Mouse (Mus musculus): ENCODE measurements at regions not wholly inside any gene's neighbourhood (a gene's known extent, or its start where the extent isn't known, plus 50 kb on each side); places are given as distances from the start of the nearest gene placed in this dataset.

DNA sequence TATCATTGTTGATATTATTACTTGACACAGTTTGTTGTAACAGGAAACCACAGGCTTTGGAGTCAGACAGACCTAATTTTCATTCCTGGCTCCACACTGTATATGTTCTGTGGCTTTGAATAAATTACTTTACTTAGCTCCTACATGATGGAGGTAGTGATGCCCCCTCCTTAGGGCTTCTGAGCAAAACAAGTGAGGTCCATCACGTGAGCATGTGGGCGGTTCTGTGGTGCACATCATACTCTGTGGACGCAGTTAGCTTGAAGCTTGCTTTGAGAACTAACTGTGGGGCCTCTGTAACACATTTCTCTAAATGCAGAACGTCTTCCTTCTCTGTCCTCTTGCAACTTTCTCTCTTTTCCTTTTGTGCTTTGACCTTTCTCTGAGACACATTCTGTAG, 251.4 kb downstream of the Ccdc91 start:
- Histone ChIP-seq H3K4me3 (replicated peaks in 1 of 3; ENCODE audit: low read depth in 2 of 3, low read length in 2 of 3, poor library complexity in 1 of 3) (no peak overlapping the region), H3K79me2 (replicated peaks; ENCODE audit: control insufficient read depth, extremely low read depth, insufficient read depth, poor library complexity, severe bottlenecking) (no peaks in the 10 kb centered on the region), H3K9me3 (replicated peaks; ENCODE audit: low read length) (no peaks in the 10 kb centered on the region), H3K4me2 (ENCODE audit: insufficient read depth, low read depth, poor library complexity, severe bottlenecking) (no peak overlapping the region), H3K9ac (ENCODE audit: insufficient read depth, low read depth) (no peak overlapping the region), H3K4me1 (ENCODE audit: control insufficient read depth in 1 of 2, insufficient read depth in 2 of 2) (peaks cover 0 to 3% of the 10 kb centered on the region in 2 experiments; a peak in 1 of 4 replicates), H3K27me3 (replicated peaks) (no peaks in the 10 kb centered on the region), H3K36me3 (replicated peaks in 1 of 2; ENCODE audit: control insufficient read depth in 1 of 2, insufficient read depth in 1 of 2, low read length in 1 of 2) (no peaks in the 10 kb centered on the region), H3K27ac (ENCODE audit: insufficient read depth, low read depth) (no peak overlapping the region)
- in situ Hi-C loops (cut with MboI; ENCODE audit: low pct_ligation_motif_present, low pct_unique_long_range_greater_than_20kb, low sequenced_read_pairs) = no loop called here
- no peak for TF ChIP-seq EP300 (IDR thresholded peaks at IDR 0.05; ENCODE audit: low read length)
- no peak for TF ChIP-seq MEF2A (IDR thresholded peaks at IDR 0.05; ENCODE audit: borderline replicate concordance, low read depth, low read length)
- no peak for TF ChIP-seq MAX (IDR thresholded peaks at IDR 0.05; ENCODE audit: low read length)
- TF ChIP-seq ZKSCAN1 (IDR thresholded peaks at IDR 0.05; ENCODE audit: borderline replicate concordance, low read depth, low read length) = no peak
- no peak for TF ChIP-seq POLR2A (IDR thresholded peaks at IDR 0.05; ENCODE audit: low read depth, low read length)
- dilution Hi-C loops (cut with MboI; ENCODE audit: extremely low pct_ligation_motif_present, extremely low pct_unique_long_range_greater_than_20kb, low sequenced_read_pairs) = no loop called here
- no peak for DNase-seq (ENCODE audit: extremely low read depth)

DNA sequence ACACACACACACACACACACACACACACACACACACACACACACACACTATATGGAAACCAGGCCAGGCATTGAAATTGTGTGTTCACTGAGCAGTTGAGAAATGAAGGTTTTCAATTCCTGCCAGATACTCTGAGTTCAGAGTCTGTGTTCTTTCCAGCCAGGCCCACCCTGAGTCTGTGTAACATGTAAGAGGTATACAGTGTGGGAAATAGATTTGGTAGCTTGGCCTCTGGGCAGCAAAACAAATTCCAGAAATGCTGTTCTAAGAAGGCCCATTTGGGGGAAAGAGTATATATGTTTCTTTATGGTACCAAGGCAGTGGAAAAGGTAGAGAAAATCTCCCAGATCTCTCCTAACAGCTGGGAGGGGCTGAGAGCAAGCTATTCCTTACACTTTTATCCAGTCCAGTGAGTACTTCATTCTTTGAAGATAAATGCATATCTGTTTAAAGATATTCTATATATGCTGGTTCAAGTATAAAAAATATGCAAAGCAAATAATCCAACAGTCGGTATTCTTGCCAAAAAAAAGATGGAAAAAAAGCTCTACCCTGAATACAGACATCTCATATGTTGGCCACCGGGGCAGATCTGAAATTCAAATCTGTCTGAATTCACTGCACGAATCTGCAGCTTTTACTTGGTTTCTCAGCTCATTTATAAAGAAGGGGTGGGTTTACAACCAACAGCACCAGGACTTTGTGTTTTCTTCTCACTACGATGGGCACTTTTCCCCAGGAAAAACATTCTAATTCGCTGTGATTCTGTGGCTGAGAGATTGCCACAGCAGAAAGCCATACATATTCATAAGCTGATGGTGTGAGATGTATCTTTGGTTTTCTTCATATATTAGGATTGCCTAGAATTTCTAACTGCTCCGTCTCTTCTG, 252.3 kb downstream of the Ccdc91 start:
- Histone ChIP-seq H3K79me2 (replicated peaks; ENCODE audit: control insufficient read depth, extremely low read depth, insufficient read depth, poor library complexity, severe bottlenecking) (no peaks in the 10 kb centered on the region), H3K9ac (ENCODE audit: insufficient read depth, low read depth) (no peak overlapping the region), H3K27ac (ENCODE audit: insufficient read depth, low read depth) (no peak overlapping the region), H3K4me3 (replicated peaks in 1 of 3; ENCODE audit: low read depth in 2 of 3, low read length in 2 of 3, poor library complexity in 1 of 3) (no peak overlapping the region), H3K4me2 (ENCODE audit: insufficient read depth, low read depth, poor library complexity, severe bottlenecking) (no peak overlapping the region; the same call in 1 of the 2 replicates), H3K27me3 (replicated peaks) (no peaks in the 10 kb centered on the region), H3K9me3 (replicated peaks; ENCODE audit: low read length) (no peaks in the 10 kb centered on the region), H3K4me1 (ENCODE audit: control insufficient read depth in 1 of 2, insufficient read depth in 2 of 2) (peaks cover 0 to 3% of the 10 kb centered on the region in 2 experiments; a peak in 1 of 4 replicates), H3K36me3 (replicated peaks in 1 of 2; ENCODE audit: control insufficient read depth in 1 of 2, insufficient read depth in 1 of 2, low read length in 1 of 2) (no peaks in the 10 kb centered on the region)
- no peak for DNase-seq (ENCODE audit: extremely low read depth)
- in situ Hi-C loops (cut with MboI; ENCODE audit: low pct_ligation_motif_present, low pct_unique_long_range_greater_than_20kb, low sequenced_read_pairs) (no loop called here), dilution Hi-C loops (cut with MboI; ENCODE audit: extremely low pct_ligation_motif_present, extremely low pct_unique_long_range_greater_than_20kb, low sequenced_read_pairs) (no loop called here)
- TF ChIP-seq CTCF (conservative IDR thresholded peaks at IDR 0.05 in 1 of 2, IDR thresholded peaks at IDR 0.05 in 1 of 2; ENCODE audit: low read depth in 2 of 2, low read length in 2 of 2) (no peak), MAZ (IDR thresholded peaks at IDR 0.05; ENCODE audit: low read depth, low read length) (no peak), MXI1 (IDR thresholded peaks at IDR 0.05; ENCODE audit: low read depth, low read length) (no peak), NRF1 (IDR thresholded peaks at IDR 0.05; ENCODE audit: low read depth, low read length) (no peak)

DNA sequence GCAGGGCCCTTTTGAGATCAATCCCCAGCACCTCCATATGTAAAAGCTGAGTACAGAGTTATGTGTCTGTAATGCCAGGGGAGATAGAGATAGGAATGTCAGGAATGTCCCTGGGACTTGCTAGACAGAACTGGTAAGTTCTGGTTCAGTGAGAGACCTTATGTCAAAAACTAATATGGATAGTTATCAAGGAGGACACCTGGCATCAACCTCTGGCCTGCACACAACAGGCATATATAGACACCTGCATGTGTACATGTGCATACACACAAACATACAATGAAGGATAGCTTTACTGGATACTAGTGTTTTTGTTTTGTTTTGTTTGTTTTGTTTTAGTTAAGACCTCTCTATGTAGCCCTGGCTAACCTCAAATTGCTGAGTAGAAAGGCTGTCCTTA, 254.1 kb downstream of the Ccdc91 start:
- DNase-seq (ENCODE audit: extremely low read depth) = no peak
- H3K4me1 ChIP-seq (ENCODE audit: control insufficient read depth in 1 of 2, insufficient read depth in 2 of 2) = peaks cover 0 to 3% of the 10 kb centered on the region in 2 experiments; a peak in 1 of 4 replicates
- H3K27ac ChIP-seq (ENCODE audit: insufficient read depth, low read depth) = no peak overlapping the region
- no peaks in the 10 kb centered on the region for H3K79me2 ChIP-seq (replicated peaks; ENCODE audit: control insufficient read depth, extremely low read depth, insufficient read depth, poor library complexity, severe bottlenecking)
- TF ChIP-seq MAFK (IDR thresholded peaks at IDR 0.05; ENCODE audit: insufficient replicate concordance, low read length) (no peak), PAX5 (IDR thresholded peaks at IDR 0.05; ENCODE audit: low read length) (no peak), ZC3H11A (IDR thresholded peaks at IDR 0.05; ENCODE audit: low read depth, low read length) (no peak), POLR2AphosphoS2 (IDR thresholded peaks at IDR 0.05; ENCODE audit: low read depth, low read length) (no peak), E2F4 (IDR thresholded peaks at IDR 0.05; ENCODE audit: insufficient replicate concordance, low read depth, low read length) (no peak), NELFE (IDR thresholded peaks at IDR 0.05; ENCODE audit: low read depth, low read length) (no peak), HCFC1 (IDR thresholded peaks at IDR 0.05; ENCODE audit: low read depth, low read length) (no peak), RAD21 (IDR thresholded peaks at IDR 0.05; ENCODE audit: low read depth, low read length) (no peak), KAT2A (IDR thresholded peaks at IDR 0.05; ENCODE audit: insufficient replicate concordance, low read length) (no peak), MAX (IDR thresholded peaks at IDR 0.05; ENCODE audit: low read length) (no peak), ZNF384 (IDR thresholded peaks at IDR 0.05; ENCODE audit: low read depth, low read length) (no peak), MXI1 (IDR thresholded peaks at IDR 0.05; ENCODE audit: low read depth, low read length) (no peak)
- H3K4me2 ChIP-seq (ENCODE audit: insufficient read depth, low read depth, poor library complexity, severe bottlenecking) = no peak overlapping the region
- dilution Hi-C loops (cut with MboI; ENCODE audit: extremely low pct_ligation_motif_present, extremely low pct_unique_long_range_greater_than_20kb, low sequenced_read_pairs) = no loop called here
- in situ Hi-C loops (cut with MboI; ENCODE audit: low pct_ligation_motif_present, low pct_unique_long_range_greater_than_20kb, low sequenced_read_pairs) = no loop called here
- no peaks in the 10 kb centered on the region for H3K9me3 ChIP-seq (replicated peaks; ENCODE audit: low read length)
- no peaks in the 10 kb centered on the region for H3K36me3 ChIP-seq (replicated peaks in 1 of 2; ENCODE audit: control insufficient read depth in 1 of 2, insufficient read depth in 1 of 2, low read length in 1 of 2)
- H3K27me3 ChIP-seq (replicated peaks) = no peaks in the 10 kb centered on the region
- no peak overlapping the region for H3K4me3 ChIP-seq (replicated peaks in 1 of 3; ENCODE audit: low read depth in 2 of 3, low read length in 2 of 3, poor library complexity in 1 of 3)
- no peak overlapping the region for H3K9ac ChIP-seq (ENCODE audit: insufficient read depth, low read depth)

Measured in CH12.LX (cell line).